Mouse (Mus musculus) kidney, embryonic 16.5 days (tissue): ENCODE measurements around the gene Vmn1r82. TPM values are rescaled to one million over a fixed set of nuclear protein-coding genes. Genes with fewer than 3 reads are reported as not detected.

Experiments
- ATAC-seq: fragments of 200-750 bp; cut with Nextera tagmentation; 2 replicates; pipeline ENCODE4 v1.8.0; 2017; ENCODE audit warnings: moderate TSS enrichment; ENCODE audit not compliant: low FRiP score, low TSS enrichment
- H3K27ac ChIP-seq: fragments of 300-500 bp; sonication (generic); 2 replicates; pipeline ENCODE4 v1.5.1; 2014; ENCODE audit warnings: low read length
- H3K27me3 ChIP-seq: fragments of 300-500 bp; sonication (generic); 2 replicates; pipeline ENCODE4 v1.6.1; 2014; ENCODE audit warnings: low read length, control low read depth, mixed read lengths; ENCODE audit not compliant: insufficient read depth
- H3K36me3 ChIP-seq: fragments of 300-500 bp; sonication (generic); 2 replicates; pipeline ENCODE4 v1.6.1; 2014; ENCODE audit warnings: low read length, control low read depth, mixed read lengths; ENCODE audit not compliant: insufficient read depth
- H3K4me1 ChIP-seq: fragments of 300-500 bp; sonication (generic); 2 replicates; pipeline ENCODE4 v1.6.1; 2014; ENCODE audit warnings: low read length, control low read depth, mixed read lengths; ENCODE audit not compliant: insufficient read depth
- H3K4me2 ChIP-seq: fragments of 300-500 bp; sonication (generic); replicated peaks from 2 replicates; pipeline ENCODE4 v1.6.1; 2014; ENCODE audit warnings: low read depth, low read length
- H3K4me3 ChIP-seq: fragments of 300-500 bp; sonication (generic); 2 replicates; pipeline ENCODE4 v1.5.1; 2014; ENCODE audit warnings: mild to moderate bottlenecking, low read length
- H3K9ac ChIP-seq: fragments of 300-500 bp; sonication (generic); replicated peaks from 2 replicates; pipeline ENCODE4 v1.6.1; 2014; ENCODE audit warnings: low read length
- H3K9me3 ChIP-seq: fragments of 300-500 bp; sonication (generic); 2 replicates; pipeline ENCODE4 v1.6.1; 2016; ENCODE audit warnings: low read length, control low read depth
- WGBS: fragments of 180-500 bp; shearing (Covaris S2); extraction: QIAGEN DNeasy Blood & Tissue Kit; methylation state at CpG from one replicate; pipeline ENCODE4 v1.1.7; 2014; 5-methylcytosine and 5-hydroxymethylcytosine counted together
- polyA plus RNA-seq: library from polyadenylated mRNA; unstranded; fragments of >200 nt; fragmentation: Nextera tagmentation; extraction: Ambion mirVana; gene quantifications from 2 replicates; pipeline ENCODE4 v1.2.1, GENCODE M21; 2015

Vmn1r82 gene
- polyA plus RNA-seq, result not detected in 2 replicates

GRCm38 (mm10) chr7:12300130-12300529 lies at the start of gene Vmn1r82:
TSS of gene Vmn1r82 (plus strand) at chr7:12300430.
- Histone ChIP-seq H3K4me3 (no peak within 1 kb of the TSS), H3K27ac (no peak within 1 kb of the TSS), H3K4me1 (no peaks in the 10 kb centered on the region), H3K4me2 (no peak within 1 kb of the TSS), H3K9me3 (no peaks in the 10 kb centered on the region), H3K36me3 (no peaks in the 10 kb centered on the region), H3K9ac (no peak within 1 kb of the TSS), H3K27me3 (no peaks in the 10 kb centered on the region)
- WGBS, result 60% methylated on average over 2 of the region's 2 CpGs
- ATAC-seq, result no peak

GRCm38 (mm10) chr7:12268169-12268568 lies 32.1 kb upstream of the Vmn1r82 start, which contains the start of gene Vmn1r81:
TSS of gene Vmn1r81 (minus strand) at chr7:12268269.
- Histone ChIP-seq H3K9ac (no peak within 1 kb of the TSS), H3K4me2 (no peak within 1 kb of the TSS), H3K4me3 (no peak within 1 kb of the TSS), H3K9me3 (no peaks in the 10 kb centered on the region), H3K27ac (no peak within 1 kb of the TSS), H3K4me1 (no peaks in the 10 kb centered on the region), H3K36me3 (no peaks in the 10 kb centered on the region), H3K27me3 (no peaks in the 10 kb centered on the region)
- ATAC-seq, result no peak
- 79% methylated on average over 1 of the region's 1 CpGs for WGBS

GRCm38 (mm10) chr7:12329381-12329780 lies 29.2 kb downstream of the Vmn1r82 start, which contains the start of gene Vmn1r83:
TSS of gene Vmn1r83 (minus strand) at chr7:12329481.
- Histone ChIP-seq H3K27ac (no peak within 1 kb of the TSS), H3K9ac (no peak within 1 kb of the TSS), H3K9me3 (0 out of 2 replicates have a peak, but pooled peaks cover 8% of the 10 kb centered on the region), H3K36me3 (no peaks in the 10 kb centered on the region), H3K4me3 (no peak within 1 kb of the TSS), H3K27me3 (no peaks in the 10 kb centered on the region), H3K4me2 (no peak within 1 kb of the TSS), H3K4me1 (no peaks in the 10 kb centered on the region)
- no peak for ATAC-seq
- WGBS, result 77% methylated on average over 2 of the region's 2 CpGs

Other genes starting within 250 kb of the Vmn1r82 start
- not detected in 2 replicates for gene Vmn1r78, start 150.2 kb upstream of the Vmn1r82 start, polyA plus RNA-seq
- gene Vmn1r79, start 129.2 kb upstream of the Vmn1r82 start, polyA plus RNA-seq, result not detected in 2 replicates
- not detected in 2 replicates for gene Vmn1r80, start 111.1 kb upstream of the Vmn1r82 start, polyA plus RNA-seq
- not detected in 2 replicates for gene Vmn1r81, start 32.2 kb upstream of the Vmn1r82 start, polyA plus RNA-seq
- not detected in 2 replicates for gene Vmn1r83, start 29.1 kb downstream of the Vmn1r82 start, polyA plus RNA-seq
- gene Vmn1r84, start 68.8 kb downstream of the Vmn1r82 start, polyA plus RNA-seq, result not detected in 2 replicates
- 3.7 and 4.6 TPM in 2 replicates for gene Zfp551, start 122.3 kb downstream of the Vmn1r82 start, polyA plus RNA-seq
- gene Zfp606, start 177.9 kb downstream of the Vmn1r82 start, polyA plus RNA-seq, result 26.0 and 26.1 TPM in 2 replicates
- not detected in 2 replicates for gene 2900092C05Rik, start 212.1 kb downstream of the Vmn1r82 start, polyA plus RNA-seq